Mouse (Mus musculus): Measurements from ENCODE around the gene Ttyh2. TPM values are rescaled to one million over a fixed set of nuclear protein-coding genes. Genes with fewer than 3 reads are reported as not detected.

Gene Ttyh2
- total RNA-seq, 2 experiments from 2014 or later, result 74.5 to 75.9 TPM

- DNase-seq, result peak; percentile 62
Observed at GRCm38 (mm10) chr11:114764820-114765818, 89.9 kb downstream of the Ttyh2 start, which contains the start of gene Kif19a. Gene Kif19a, plus strand, starts transcription at chr11:114765388.

GRCm38 (mm10) chr11:114769911-114770310 is 94.7 kb downstream of the Ttyh2 start:
- DNase-seq, result no peak

Other genes starting within 250 kb of the Ttyh2 start
- 1,000 to 10,000 TPM in 1 of 2 experiments, 100 to 1,000 TPM in 1; 978 to 1,057 TPM for gene Rpl38, start 6.9 kb upstream of the Ttyh2 start, total RNA-seq (2021)
- gene Dnaic2, start 52.0 kb downstream of the Ttyh2 start, total RNA-seq (2021), result 1 to 10 TPM; 1.0 to 1.1 TPM
- 1 to 10 TPM; 3.2 to 4.2 TPM for gene Kif19a, start 90.0 kb downstream of the Ttyh2 start, total RNA-seq (2021)
- gene Btbd17, start 120.5 kb downstream of the Ttyh2 start, total RNA-seq (2021), result 1 to 10 TPM; 2.2 to 2.5 TPM
- not detected for gene Gpr142, start 123.5 kb downstream of the Ttyh2 start, total RNA-seq (2021)
- gene Gprc5c, start 175.7 kb downstream of the Ttyh2 start, total RNA-seq (2021), result 10 to 100 TPM; 58.5 to 63.6 TPM
- 1 to 10 TPM; 1.1 to 1.2 TPM for gene Cd300a, start 214.6 kb downstream of the Ttyh2 start, total RNA-seq (2021)

All from gastrocnemius, postnatal 10 days (tissue).